Mouse (Mus musculus) liver, adult 2 months (tissue): ENCODE results near the gene Atxn1. TPM values are rescaled to one million over a fixed set of nuclear protein-coding genes. Genes with fewer than 3 reads are reported as not detected.

Experiments
- DNase-seq: peaks from one replicate; pipeline ENCODE4 v3.0.0-alpha.2; 2011; ENCODE audit warnings: low read depth, low spot score; ENCODE audit errors: extremely low read depth
- H3K27ac ChIP-seq: fragments of 200-500 bp; replicated peaks from 2 replicates; pipeline ENCODE4 v1.5.1; 2012; ENCODE audit warnings: low read depth, mild to moderate bottlenecking, control low read depth, inconsistent platforms, low read length; ENCODE audit not compliant: insufficient read depth
- H3K27me3 ChIP-seq: fragments of 200-500 bp; 2 replicates; pipeline ENCODE4 v1.6.1; 2012; ENCODE audit warnings: mild to moderate bottlenecking, moderate library complexity, low read length, inconsistent platforms; ENCODE audit not compliant: control insufficient read depth, insufficient read depth
- H3K36me3 ChIP-seq: fragments of 200-500 bp; 2 replicates; pipeline ENCODE4 v1.6.1; 2012; ENCODE audit warnings: low read length, inconsistent platforms; ENCODE audit not compliant: control insufficient read depth, insufficient read depth
- H3K4me1 ChIP-seq: fragments of 200-500 bp; 2 replicates; pipeline ENCODE4 v1.6.1; 2011; ENCODE audit warnings: low read length; ENCODE audit not compliant: control insufficient read depth, insufficient read depth
- H3K4me3 ChIP-seq: fragments of 200-500 bp; 2 replicates; pipeline ENCODE4 v1.5.1; 2011; ENCODE audit warnings: low read depth, mild to moderate bottlenecking, control low read depth, low read length, moderate library complexity; ENCODE audit not compliant: insufficient read depth
- H3K79me2 ChIP-seq: fragments of 200-500 bp; 2 replicates; pipeline ENCODE4 v1.6.1; 2012; ENCODE audit warnings: inconsistent platforms, mild to moderate bottlenecking, low read length, moderate library complexity; ENCODE audit not compliant: control insufficient read depth, insufficient read depth
- H3K9ac ChIP-seq: fragments of 200-500 bp; 2 replicates; pipeline ENCODE4 v1.6.1; 2012; ENCODE audit warnings: low read depth, mild to moderate bottlenecking, control low read depth, inconsistent platforms, low read length
- CTCF ChIP-seq: fragments of 200-500 bp; IDR thresholded peaks from 2 replicates; pipeline ENCODE4 v1.5.1; 2011; ENCODE audit warnings: low read depth, low read length, control low read depth
- POLR2A ChIP-seq: fragments of 200-500 bp; IDR thresholded peaks from 2 replicates; pipeline ENCODE4 v1.6.1; 2011; ENCODE audit warnings: low read length, control low read depth; ENCODE audit not compliant: insufficient read depth; ENCODE audit errors: extremely low read depth
- WGBS: fragments of 180-500 bp; shearing (Covaris S2); methylation state at CpG from one replicate; pipeline ENCODE4 v1.1.7; 2018; 5-methylcytosine and 5-hydroxymethylcytosine counted together
- polyA plus RNA-seq: library from polyadenylated mRNA; depleted of rRNA; stranded (reverse); fragments of >200 nt; gene quantifications from 2 replicates; pipeline ENCODE4 v1.2.3, GENCODE M21; 2012
- total RNA-seq: library from RNA; depleted of rRNA; stranded (reverse); fragments of >200 nt; gene quantifications from 2 replicates; pipeline ENCODE4 v1.2.3, GENCODE M21; 2014

Gene Atxn1
- total and polyA plus RNA-seq, 2 experiments, result 7.7 to 7.8 TPM

GRCm38 (mm10) chr13:45951071-45951645 is 13.7 kb downstream of the Atxn1 start:
- peaks cover 20% of the 10 kb centered on the region; the same call in 1 of the 2 replicates for H3K79me2 ChIP-seq
- peak overlapping the region; percentile 43 for H3K27ac ChIP-seq
- H3K9ac ChIP-seq, result peak overlapping the region; percentile 20; the same call in 1 of the 2 replicates

GRCm38 (mm10) chr13:45950355-45950861 is 14.4 kb downstream of the Atxn1 start:
- no peak overlapping the region for H3K4me3 ChIP-seq
- 7% methylated on average over 8 of the region's 8 CpGs for WGBS
- DNase-seq, result peak; percentile 45
- peaks cover 17% of the 10 kb centered on the region for H3K4me1 ChIP-seq
- H3K27me3 ChIP-seq, result no peaks in the 10 kb centered on the region
- peak overlapping the region; percentile 40 for H3K27ac ChIP-seq
- peaks cover 23% of the 10 kb centered on the region; the same call in 1 of the 2 replicates for H3K79me2 ChIP-seq
- H3K36me3 ChIP-seq, result peaks cover 13% of the 10 kb centered on the region; the same call in 1 of the 2 replicates
- TF ChIP-seq POLR2A, result no peak
- TF ChIP-seq CTCF, result no peak
- H3K9ac ChIP-seq, result no peak overlapping the region

More at GRCm38 (mm10) chr13:45951071-45951645, 13.7 kb downstream of the Atxn1 start:
- no peak for TF ChIP-seq POLR2A
- no peak for TF ChIP-seq CTCF
- WGBS, result 14% methylated on average over 20 of the region's 20 CpGs
- Histone ChIP-seq H3K36me3 (peaks cover 11% of the 10 kb centered on the region; the same call in 1 of the 2 replicates), H3K27me3 (no peaks in the 10 kb centered on the region), H3K4me1 (peaks cover 21% of the 10 kb centered on the region), H3K4me3 (no peak overlapping the region; the same call in 1 of the 2 replicates)
- DNase-seq, result peak; percentile 91

GRCm38 (mm10) chr13:45946136-45946535 is 18.7 kb downstream of the Atxn1 start:
- H3K36me3 ChIP-seq, result peaks cover 22% of the 10 kb centered on the region
- peaks cover 4% of the 10 kb centered on the region for H3K4me1 ChIP-seq
- 93% methylated on average over 11 of the region's 11 CpGs for WGBS
- no peak overlapping the region for H3K9ac ChIP-seq
- H3K4me3 ChIP-seq, result no peak overlapping the region
- no peaks in the 10 kb centered on the region for H3K27me3 ChIP-seq
- no peak for DNase-seq
- no peak for TF ChIP-seq POLR2A
- no peak for TF ChIP-seq CTCF
- no peak overlapping the region for H3K27ac ChIP-seq
- H3K79me2 ChIP-seq, result peaks cover 28% of the 10 kb centered on the region; the same call in 1 of the 2 replicates

DNA sequence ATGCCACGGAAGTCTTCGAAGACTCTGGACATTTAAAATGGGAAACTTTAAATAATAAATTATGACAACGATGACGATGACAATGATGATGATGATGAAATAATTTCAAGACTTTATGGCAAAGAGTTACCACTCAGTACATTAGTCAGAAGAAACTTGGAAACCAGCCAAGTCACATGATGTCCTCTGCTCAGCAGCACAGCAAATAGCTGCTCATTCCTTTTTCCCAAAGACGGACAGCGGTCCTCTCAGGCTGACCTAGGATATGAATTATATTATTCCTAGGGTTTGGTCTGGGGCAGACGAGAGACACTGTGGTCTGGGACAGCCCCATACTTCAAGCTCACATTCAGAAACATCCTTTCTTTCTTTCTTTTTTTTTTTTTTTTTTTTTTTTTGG is 22.5 kb downstream of the Atxn1 start:
- H3K36me3 ChIP-seq, result peaks cover 31% of the 10 kb centered on the region
- H3K27me3 ChIP-seq, result no peaks in the 10 kb centered on the region
- TF ChIP-seq CTCF (no peak), POLR2A (no peak)
- H3K79me2 ChIP-seq, result peaks cover 31% of the 10 kb centered on the region; the same call in 1 of the 2 replicates
- no peak for DNase-seq
- WGBS, result 80% methylated on average over 7 of the region's 7 CpGs
- no peak overlapping the region for H3K4me3 ChIP-seq
- no peak overlapping the region for H3K27ac ChIP-seq
- no peaks in the 10 kb centered on the region for H3K4me1 ChIP-seq
- H3K9ac ChIP-seq, result no peak overlapping the region

- Histone ChIP-seq H3K36me3 (peaks cover 31% of the 10 kb centered on the region), H3K4me1 (no peaks in the 10 kb centered on the region), H3K4me3 (no peak overlapping the region), H3K27me3 (no peaks in the 10 kb centered on the region), H3K9ac (no peak overlapping the region), H3K79me2 (peaks cover 29% of the 10 kb centered on the region; the same call in 1 of the 2 replicates), H3K27ac (no peak overlapping the region)
- no peak for DNase-seq
- TF ChIP-seq CTCF (no peak), POLR2A (no peak)
- 80% methylated on average over 4 of the region's 4 CpGs for WGBS
Measured at GRCm38 (mm10) chr13:45940714-45941113, 24.1 kb downstream of the Atxn1 start.

- H3K79me2 ChIP-seq, result peaks cover 25% of the 10 kb centered on the region; the same call in 1 of the 2 replicates
- 59% methylated on average over 6 of the region's 6 CpGs for WGBS
- H3K27ac ChIP-seq, result no peak overlapping the region
Measured at GRCm38 (mm10) chr13:45939561-45939960, 25.2 kb downstream of the Atxn1 start.

More at GRCm38 (mm10) chr13:45939561-45939960, 25.2 kb downstream of the Atxn1 start:
- H3K9ac ChIP-seq, result no peak overlapping the region
- TF ChIP-seq POLR2A, result no peak
- no peak for TF ChIP-seq CTCF
- H3K27me3 ChIP-seq, result no peaks in the 10 kb centered on the region
- H3K4me3 ChIP-seq, result no peak overlapping the region
- peaks cover 25% of the 10 kb centered on the region for H3K36me3 ChIP-seq
- DNase-seq, result peak; percentile 66
- no peaks in the 10 kb centered on the region for H3K4me1 ChIP-seq
